Mouse (Mus musculus): ENCODE data around the gene Pld2.
A peak's percentile ranks its signal among the peaks of the same experiment; 100 is the strongest.
"Not testable (repeated sequence)": the region's sequence is repeated elsewhere in the genome, so short reads cannot be mapped to it uniquely, and the experiment has no call there.

Pld2 gene

GRCm38 (mm10) chr11:70539877-70540587, at the start of gene Pld2:
TSS of gene Pld2 (plus strand) at chr11:70540064.
- DNase-seq (ENCODE audit: low spot score) = peak; percentile 87

- no peak for DNase-seq (ENCODE audit: low spot score)
Measured at GRCm38 (mm10) chr11:70499566-70500475, 40.0 kb upstream of the Pld2 start.

- DNase-seq (ENCODE audit: low spot score) = no peak
Measured at GRCm38 (mm10) chr11:70500476-70500812, 39.4 kb upstream of the Pld2 start.

- no peak for DNase-seq (ENCODE audit: low spot score)
Measured at GRCm38 (mm10) chr11:70502018-70502417, 37.8 kb upstream of the Pld2 start.

- no peak for DNase-seq (ENCODE audit: low spot score)
Measured at GRCm38 (mm10) chr11:70504970-70505369, 34.9 kb upstream of the Pld2 start, which contains the start of gene Tm4sf5. TSS of gene Tm4sf5 (plus strand) at chr11:70505244.

- peak; percentile 79 for DNase-seq (ENCODE audit: low spot score)
Measured at GRCm38 (mm10) chr11:70506385-70506784, 33.5 kb upstream of the Pld2 start.

GRCm38 (mm10) chr11:70506962-70507515, 32.8 kb upstream of the Pld2 start:
- no peak for DNase-seq (ENCODE audit: low spot score)

GRCm38 (mm10) chr11:70509753-70510564, 29.9 kb upstream of the Pld2 start:
- peak; percentile 66 for DNase-seq (ENCODE audit: low spot score)

GRCm38 (mm10) chr11:70511242-70511641, 28.6 kb upstream of the Pld2 start:
- no peak for DNase-seq (ENCODE audit: low spot score)

- no peak for DNase-seq (ENCODE audit: low spot score)
Measured at GRCm38 (mm10) chr11:70511825-70512224, 28.0 kb upstream of the Pld2 start.

GRCm38 (mm10) chr11:70512709-70513342, 27.0 kb upstream of the Pld2 start:
- DNase-seq (ENCODE audit: low spot score) = no peak

GRCm38 (mm10) chr11:70513520-70513919, 26.3 kb upstream of the Pld2 start:
- DNase-seq (ENCODE audit: low spot score) = no peak

- no peak for DNase-seq (ENCODE audit: low spot score)
Measured at GRCm38 (mm10) chr11:70514288-70514687, 25.6 kb upstream of the Pld2 start, which contains the start of gene Vmo1. TSS of gene Vmo1 (minus strand) at chr11:70514616.

- DNase-seq (ENCODE audit: low spot score) = peak; percentile 37
Measured at GRCm38 (mm10) chr11:70516352-70516751, 23.5 kb upstream of the Pld2 start.

GRCm38 (mm10) chr11:70518436-70518835, 21.4 kb upstream of the Pld2 start:
- DNase-seq (ENCODE audit: low spot score) = no peak

- no peak for DNase-seq (ENCODE audit: low spot score)
Measured at GRCm38 (mm10) chr11:70518923-70519322, 20.9 kb upstream of the Pld2 start, which contains the start of gene Gltpd2. TSS of gene Gltpd2 (plus strand) at chr11:70519196.

- DNase-seq (ENCODE audit: low spot score) = no peak
Measured at GRCm38 (mm10) chr11:70520178-70520769, 19.6 kb upstream of the Pld2 start.

- not testable (repeated sequence) for DNase-seq (ENCODE audit: low spot score)
Measured at GRCm38 (mm10) chr11:70523306-70523989, 16.4 kb upstream of the Pld2 start.

GRCm38 (mm10) chr11:70524782-70525181, 15.1 kb upstream of the Pld2 start:
- DNase-seq (ENCODE audit: low spot score) = no peak

GRCm38 (mm10) chr11:70525184-70525678, 14.6 kb upstream of the Pld2 start, which contains the start of gene Psmb6:
TSS of gene Psmb6 (plus strand) at chr11:70525367.
- DNase-seq (ENCODE audit: low spot score) = peak; percentile 92
